Mouse (Mus musculus) heart, adult 2 months (tissue): ENCODE measurements around the gene Tmem143.

ENCODE experiments used
- CTCF ChIP-seq: fragments of 200-600 bp; IDR thresholded peaks from 2 replicates; pipeline ENCODE4 v1.8.1; 2022; ENCODE audit warnings: antibody characterized with exemption, mild to moderate bottlenecking, moderate library complexity
- EP300 ChIP-seq: fragments of 200-500 bp; IDR thresholded peaks from 2 replicates; pipeline ENCODE4 v1.6.1; 2011; ENCODE audit warnings: low read depth, low read length, control low read depth; ENCODE audit not compliant: insufficient read depth
- POLR2A ChIP-seq: fragments of 200-500 bp; IDR thresholded peaks from 2 replicates; pipeline ENCODE4 v1.6.1; 2011; ENCODE audit warnings: mild to moderate bottlenecking, low read depth, low read length, control low read depth; ENCODE audit not compliant: insufficient read depth

DNA sequence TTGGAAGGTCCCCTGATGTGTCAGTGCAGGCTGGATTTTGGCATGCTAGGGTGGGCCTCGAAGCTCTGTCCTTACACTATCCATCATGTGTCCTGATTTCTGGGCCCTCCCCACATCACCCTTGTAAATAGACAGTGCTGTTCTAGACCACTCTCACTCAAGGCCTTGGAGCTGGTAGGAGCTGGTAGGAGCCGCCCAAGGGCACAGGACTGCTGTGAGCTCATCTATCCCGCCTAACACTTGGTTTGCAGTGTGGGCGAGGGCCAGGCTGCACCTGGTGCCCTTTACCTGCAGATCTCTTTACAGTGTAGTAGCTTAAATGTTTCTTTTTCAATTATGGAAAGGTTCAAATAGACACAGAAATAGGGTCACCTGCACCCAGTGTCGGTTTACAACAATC is 18.3 kb downstream of the Tmem143 start:
- TF ChIP-seq EP300 (no peak), CTCF (no peak), POLR2A (no peak)
